Mouse (Mus musculus) liver, embryonic 14.5 days (tissue): ENCODE measurements around the gene Ak8. TPM values are rescaled to one million over a fixed set of nuclear protein-coding genes. Genes with fewer than 3 reads are reported as not detected.

Experiments used
- ATAC-seq: fragments of 200-750 bp; cut with Nextera tagmentation; 2 replicates; pipeline ENCODE4 v1.8.0; 2017; ENCODE audit warnings: moderate number of reproducible peaks, mild to moderate bottlenecking, moderate library complexity; ENCODE audit not compliant: insufficient read depth
- DNase-seq, 3 experiments: peaks; one replicate each; pipeline ENCODE4 v3.0.0-alpha.2; 2012 to 2013; ENCODE audit warnings: low read depth in 3 of 3, low spot score in 3 of 3
- H3K27ac ChIP-seq: fragments of 300-500 bp; sonication (generic); 2 replicates; pipeline ENCODE4 v1.5.1; 2014; ENCODE audit warnings: moderate library complexity, mild to moderate bottlenecking, control low read depth, inconsistent platforms
- H3K27me3 ChIP-seq: fragments of 300-500 bp; sonication (generic); 2 replicates; pipeline ENCODE4 v1.6.1; 2014; ENCODE audit warnings: mild to moderate bottlenecking, low read length, moderate library complexity; ENCODE audit not compliant: control insufficient read depth, insufficient read depth
- H3K36me3 ChIP-seq: fragments of 300-500 bp; sonication (generic); replicated peaks from 2 replicates; pipeline ENCODE4 v1.6.1; 2014; ENCODE audit warnings: low read depth; ENCODE audit not compliant: control insufficient read depth, insufficient read depth
- H3K4me1 ChIP-seq, 2 experiments: fragments of 200-500 bp in 1 of 2; fragments of 300-500 bp in 1 of 2; sonication (generic) in 1 of 2; replicated peaks; 2 replicates each; pipeline ENCODE4 v1.6.1; 2012 to 2014; ENCODE audit warnings: antibody characterized with exemption in 1 of 2, inconsistent platforms in 1 of 2, low read length in 1 of 2; ENCODE audit not compliant: control insufficient read depth in 2 of 2, insufficient read depth in 2 of 2
- H3K4me2 ChIP-seq: fragments of 300-500 bp; sonication (generic); 2 replicates; pipeline ENCODE4 v1.6.1; 2014; ENCODE audit warnings: low read depth, mild to moderate bottlenecking, control low read depth, moderate library complexity
- H3K4me3 ChIP-seq, 2 experiments: fragments of 200-500 bp in 1 of 2; fragments of 300-500 bp in 1 of 2; sonication (generic) in 1 of 2; 2 replicates each; pipeline ENCODE4 v1.5.1; 2012 to 2014; ENCODE audit warnings: low read depth in 2 of 2, low read length in 2 of 2, mild to moderate bottlenecking in 2 of 2, control low read depth in 1 of 2, inconsistent platforms in 1 of 2, moderate library complexity in 1 of 2; ENCODE audit not compliant: insufficient read depth in 1 of 2
- H3K9ac ChIP-seq: fragments of 300-500 bp; sonication (generic); replicated peaks from 2 replicates; pipeline ENCODE4 v1.6.1; 2014; ENCODE audit warnings: mild to moderate bottlenecking, control low read depth, moderate library complexity
- H3K9me3 ChIP-seq: fragments of 300-500 bp; sonication (generic); 2 replicates; pipeline ENCODE4 v1.6.1; 2016; ENCODE audit warnings: low read length, mixed read lengths; ENCODE audit not compliant: control insufficient read depth
- CTCF ChIP-seq: IDR thresholded peaks from 2 replicates; pipeline ENCODE4 v1.5.1; 2016; ENCODE audit warnings: antibody characterized with exemption, low read depth, control low read depth
- EP300 ChIP-seq: IDR thresholded peaks from 2 replicates; pipeline ENCODE4 v1.6.1; 2016; ENCODE audit warnings: antibody characterized with exemption, low read depth
- WGBS: fragments of 180-500 bp; shearing (Covaris S2); extraction: QIAGEN DNeasy Blood & Tissue Kit; methylation state at CpG from one replicate; pipeline ENCODE4 v1.1.7; 2014; ENCODE audit not compliant: insufficient replicate concordance; 5-methylcytosine and 5-hydroxymethylcytosine counted together
- polyA plus RNA-seq, 2 experiments: library from polyadenylated mRNA; depleted of rRNA in 1 of 2; stranded (reverse) in 1 of 2; unstranded in 1 of 2; fragments of >200 nt; fragmentation: Nextera tagmentation in 1 of 2; extraction: Ambion mirVana in 1 of 2; gene quantifications; 2 replicates each; pipeline versions ENCODE4 v1.2.1 to v1.2.3; 2012 to 2014

The Ak8 gene
- polyA plus RNA-seq, 2 experiments: 0.18 to 0.24 TPM

- Histone ChIP-seq H3K27me3 (no peaks in the 10 kb centered on the region), H3K4me3 (peak overlapping the region; percentile 82 to 83), H3K9ac (peak overlapping the region; percentile 81), H3K27ac (peak overlapping the region; percentile 61), H3K4me1 (peaks cover 9 to 18% of the 10 kb centered on the region in 2 experiments), H3K4me2 (peak overlapping the region; percentile 94), H3K9me3 (no peaks in the 10 kb centered on the region), H3K36me3 (peaks cover 6% of the 10 kb centered on the region)
- peak; percentile 31 to 41 (median 31) for DNase-seq
- TF ChIP-seq CTCF (no peak), EP300 (no peak)
- peak; percentile 66 for ATAC-seq
- WGBS: under 1% methylated on average over 53 of the region's 53 CpGs
Measured at GRCm38 (mm10) chr2:28839501-28840221, 139.7 kb downstream of the Ak8 start.

GRCm38 (mm10) chr2:28840222-28840951, 140.4 kb downstream of the Ak8 start, which contains the start of the genes Gtf3c4 and Ddx31:
Gtf3c4 (minus strand) TSS chr2:28840360.
Ddx31 (plus strand) TSS chr2:28840406.
- H3K27me3 ChIP-seq: no peaks in the 10 kb centered on the region
- peaks cover 4% of the 10 kb centered on the region; the same call in 1 of the 2 replicates for H3K36me3 ChIP-seq
- H3K4me1 ChIP-seq: peaks cover 9 to 18% of the 10 kb centered on the region in 2 experiments
- H3K9me3 ChIP-seq: no peaks in the 10 kb centered on the region
- peak within 1 kb of the TSS; percentile 94 for H3K4me2 ChIP-seq
- H3K4me3 ChIP-seq: peak within 1 kb of the TSS; percentile 82 to 83
- H3K9ac ChIP-seq: peak within 1 kb of the TSS; percentile 81
- under 1% methylated on average over 61 of the region's 63 CpGs for WGBS
- peak; percentile 87 to 89 (median 89) for DNase-seq
- TF ChIP-seq EP300 (peak; percentile 57; the same call in 1 of the 2 replicates), CTCF (0 out of 2 replicates have a peak, but pooled peaks have one; percentile 1)
- peak; percentile 99 for ATAC-seq
- peak within 1 kb of the TSS; percentile 61 for H3K27ac ChIP-seq

GRCm38 (mm10) chr2:28842042-28842441, 142.1 kb downstream of the Ak8 start:
- Histone ChIP-seq H3K27me3 (no peaks in the 10 kb centered on the region), H3K36me3 (peaks cover 7% of the 10 kb centered on the region; the same call in 1 of the 2 replicates), H3K27ac (no peak overlapping the region), H3K4me1 (peaks cover 9 to 13% of the 10 kb centered on the region in 2 experiments), H3K4me2 (peak overlapping the region; percentile 94), H3K9me3 (no peaks in the 10 kb centered on the region), H3K4me3 (no peak overlapping the region), H3K9ac (no peak overlapping the region)
- 30% methylated on average over 3 of the region's 3 CpGs for WGBS
- TF ChIP-seq CTCF: no peak
- no peak for TF ChIP-seq EP300
- no peak for DNase-seq
- no peak for ATAC-seq

GRCm38 (mm10) chr2:28848879-28849278, 148.9 kb downstream of the Ak8 start:
- no peak overlapping the region for H3K4me2 ChIP-seq
- H3K9ac ChIP-seq: no peak overlapping the region
- WGBS: 63% methylated on average over 2 of the region's 2 CpGs
- H3K9me3 ChIP-seq: no peaks in the 10 kb centered on the region
- no peak overlapping the region for H3K27ac ChIP-seq
- no peaks in the 10 kb centered on the region for H3K4me1 ChIP-seq
- ATAC-seq (no peak), DNase-seq (no peak)
- H3K27me3 ChIP-seq: no peaks in the 10 kb centered on the region
- peaks cover 7% of the 10 kb centered on the region; the same call in 1 of the 2 replicates for H3K36me3 ChIP-seq
- no peak overlapping the region for H3K4me3 ChIP-seq
- no peak for TF ChIP-seq CTCF
- TF ChIP-seq EP300: no peak

- WGBS: 77% methylated on average over 3 of the region's 3 CpGs
Measured at GRCm38 (mm10) chr2:28852594-28852993, 152.6 kb downstream of the Ak8 start.

More at GRCm38 (mm10) chr2:28852594-28852993, 152.6 kb downstream of the Ak8 start:
- ATAC-seq (no peak), DNase-seq (no peak)
- Histone ChIP-seq H3K9me3 (no peaks in the 10 kb centered on the region), H3K27ac (no peak overlapping the region), H3K9ac (no peak overlapping the region), H3K27me3 (no peaks in the 10 kb centered on the region), H3K4me2 (no peak overlapping the region), H3K4me1 (no peaks in the 10 kb centered on the region), H3K36me3 (no peaks in the 10 kb centered on the region; the same call in 1 of the 2 replicates), H3K4me3 (no peak overlapping the region)
- no peak for TF ChIP-seq CTCF
